Mouse (Mus musculus) bone marrow macrophage, adult 2 months (primary cell): ENCODE results near the gene Actr1b.

Experiments
- CTCF ChIP-seq: IDR thresholded peaks from 2 replicates; pipeline ENCODE4 v1.5.1; 2012; ENCODE audit warnings: low read depth, mild to moderate bottlenecking, low read length, moderate library complexity
- POLR2A ChIP-seq: IDR thresholded peaks from 2 replicates; pipeline ENCODE4 v1.6.1; 2012; ENCODE audit warnings: mild to moderate bottlenecking, low read depth, low read length, borderline replicate concordance

GRCm38 (mm10) chr1:36759076-36759475 is 44.9 kb upstream of the Actr1b start:
- TF ChIP-seq POLR2A, result no peak
- TF ChIP-seq CTCF, result no peak
